Mouse (Mus musculus) spleen, adult 2 months (tissue): ENCODE results near the gene Nod1.

Experiments used
- CTCF ChIP-seq: fragments of 200-500 bp; IDR thresholded peaks from 2 replicates; pipeline ENCODE4 v1.5.1; 2011; ENCODE audit warnings: mild to moderate bottlenecking, inconsistent platforms; ENCODE audit not compliant: insufficient read depth, insufficient read length, insufficient replicate concordance; ENCODE audit errors: extremely low read depth
- POLR2A ChIP-seq: fragments of 200-500 bp; IDR thresholded peaks from 2 replicates; pipeline ENCODE4 v1.6.1; 2011; ENCODE audit warnings: low read depth, low read length, inconsistent platforms

GRCm38 (mm10) chr6:54972111-54972928 is at the start of gene Nod1:
- TF ChIP-seq CTCF: no peak
- peak; percentile 51 for TF ChIP-seq POLR2A
